Mouse (Mus musculus): ENCODE data around the gene Map2k7. TPM values are rescaled to one million over a fixed set of nuclear protein-coding genes. Genes with fewer than 3 reads are reported as not detected.
A peak's percentile ranks its signal among the peaks of the same experiment; 100 is the strongest.

The Map2k7 gene
- total and polyA plus RNA-seq, 3 experiments: 25.8 to 115 TPM; not detected in 1

GRCm38 (mm10) chr8:4269609-4270008, 31.1 kb downstream of the Map2k7 start:
- no peak for TF ChIP-seq NRF1 (IDR thresholded peaks at IDR 0.05; ENCODE audit: insufficient read depth, low read depth, low read length, poor library complexity, severe bottlenecking)
- TF ChIP-seq MYB (IDR thresholded peaks at IDR 0.05; ENCODE audit: low read depth, low read length): no peak
- TF ChIP-seq JUND (IDR thresholded peaks at IDR 0.05; ENCODE audit: low read depth, low read length): no peak
- no peak for TF ChIP-seq ZKSCAN1 (IDR thresholded peaks at IDR 0.05; ENCODE audit: low read depth, low read length)
- no peak for TF ChIP-seq SIN3A (IDR thresholded peaks at IDR 0.05; ENCODE audit: low read length)
- no peak for TF ChIP-seq BHLHE40 (IDR thresholded peaks at IDR 0.05; ENCODE audit: borderline replicate concordance, low read depth, low read length)
- no peak for TF ChIP-seq CHD2 (IDR thresholded peaks at IDR 0.05; ENCODE audit: low read length)
- TF ChIP-seq POLR2AphosphoS5 (IDR thresholded peaks at IDR 0.05; ENCODE audit: borderline replicate concordance, low read depth, low read length): no peak
- no peak for TF ChIP-seq MYC (IDR thresholded peaks at IDR 0.05; ENCODE audit: low read depth, low read length)
- TF ChIP-seq HCFC1 (IDR thresholded peaks at IDR 0.05; ENCODE audit: low read depth, low read length): no peak
- TF ChIP-seq NELFE (IDR thresholded peaks at IDR 0.05; ENCODE audit: low read depth, low read length): no peak
- no peak for TF ChIP-seq SMC3 (IDR thresholded peaks at IDR 0.05; ENCODE audit: low read depth, low read length)
- TF ChIP-seq TAL1 (IDR thresholded peaks at IDR 0.05; ENCODE audit: low read length): no peak
- no peak for TF ChIP-seq ELF1 (IDR thresholded peaks at IDR 0.05; ENCODE audit: low read depth, low read length)
- no peaks in the 10 kb centered on the region for H3K9me3 ChIP-seq (replicated peaks; ENCODE audit: insufficient read depth, low read length)
- H3K4me1 ChIP-seq (ENCODE audit: control insufficient read depth in 1 of 2, insufficient read depth in 2 of 2, low read length in 2 of 2): peaks cover 0 to 4% of the 10 kb centered on the region in 2 experiments; a peak in 1 of 4 replicates
- no peak overlapping the region for H3K9ac ChIP-seq (ENCODE audit: control insufficient read depth, low read depth, low read length, poor library complexity, severe bottlenecking)
- no peak overlapping the region for H3K4me3 ChIP-seq (ENCODE audit: control insufficient read depth in 1 of 2, insufficient read depth in 1 of 2, low read depth in 2 of 2, low read length in 2 of 2)
- no peak overlapping the region for H3K27ac ChIP-seq (ENCODE audit: control insufficient read depth, low read depth, low read length)
- no peaks in the 10 kb centered on the region for H3K27me3 ChIP-seq (ENCODE audit: control insufficient read depth in 1 of 2, insufficient read depth in 2 of 2, low read length in 2 of 2)
- peaks cover 6 to 24% of the 10 kb centered on the region in 2 experiments for H3K36me3 ChIP-seq (ENCODE audit: control insufficient read depth in 1 of 2, insufficient read depth in 2 of 2, low read length in 2 of 2)
- DNase-seq (ENCODE audit: low read depth, low spot score): no peak
- H3K79me2 ChIP-seq (ENCODE audit: control insufficient read depth, insufficient read depth, low read length, poor library complexity): peaks cover 3% of the 10 kb centered on the region

GRCm38 (mm10) chr8:4275275-4276110, 37.0 kb downstream of the Map2k7 start, which contains the start of gene Timm44:
TSS of gene Timm44 (minus strand) at chr8:4275913.
- Histone ChIP-seq H3K9ac (ENCODE audit: control insufficient read depth, low read depth, low read length, poor library complexity, severe bottlenecking) (peak within 1 kb of the TSS; percentile 92), H3K79me2 (ENCODE audit: control insufficient read depth, insufficient read depth, low read length, poor library complexity) (peaks cover 15% of the 10 kb centered on the region), H3K27ac (ENCODE audit: control insufficient read depth, low read depth, low read length) (peak within 1 kb of the TSS; percentile 69), H3K27me3 (ENCODE audit: control insufficient read depth in 1 of 2, insufficient read depth in 2 of 2, low read length in 2 of 2) (no peaks in the 10 kb centered on the region), H3K9me3 (replicated peaks; ENCODE audit: insufficient read depth, low read length) (no peaks in the 10 kb centered on the region), H3K4me3 (ENCODE audit: control insufficient read depth in 1 of 2, insufficient read depth in 1 of 2, low read depth in 2 of 2, low read length in 2 of 2) (peak within 1 kb of the TSS; percentile 53 to 91), H3K4me1 (ENCODE audit: control insufficient read depth in 1 of 2, insufficient read depth in 2 of 2, low read length in 2 of 2) (peaks cover 2 to 10% of the 10 kb centered on the region in 2 experiments; a peak in 3 of 4 replicates), H3K36me3 (ENCODE audit: control insufficient read depth in 1 of 2, insufficient read depth in 2 of 2, low read length in 2 of 2) (peaks cover 8 to 9% of the 10 kb centered on the region in 2 experiments)
- peak; percentile 97 for DNase-seq (ENCODE audit: low read depth, low spot score)
- no peak for TF ChIP-seq ETS1 (IDR thresholded peaks at IDR 0.05; ENCODE audit: low read depth, low read length)
- peak; percentile 53; the same call in 1 of the 2 replicates for TF ChIP-seq NRF1 (IDR thresholded peaks at IDR 0.05; ENCODE audit: insufficient read depth, low read depth, low read length, poor library complexity, severe bottlenecking)
- peak; percentile 97 for TF ChIP-seq MAZ (IDR thresholded peaks at IDR 0.05; ENCODE audit: low read depth, low read length)
- 0 out of 4 replicates have a peak, but pooled peaks of 1 of the 2 experiments have one; percentile 9 for TF ChIP-seq USF2 (IDR thresholded peaks at IDR 0.05; ENCODE audit: borderline replicate concordance in 1 of 2, insufficient read depth in 1 of 2, low read depth in 1 of 2, low read length in 2 of 2)
- no peak for TF ChIP-seq RAD21 (IDR thresholded peaks at IDR 0.05; ENCODE audit: low read depth, low read length)
- TF ChIP-seq HCFC1 (IDR thresholded peaks at IDR 0.05; ENCODE audit: low read depth, low read length): peak; percentile 96
- no peak for TF ChIP-seq MEF2A (IDR thresholded peaks at IDR 0.05; ENCODE audit: extremely low read depth, insufficient replicate concordance, low read depth, low read length, poor library complexity, severe bottlenecking)
- TF ChIP-seq SIN3A (IDR thresholded peaks at IDR 0.05; ENCODE audit: low read length): peak; percentile 93
- TF ChIP-seq MAX (IDR thresholded peaks at IDR 0.05; ENCODE audit: low read length): peak; percentile 28
- TF ChIP-seq POLR2A (IDR thresholded peaks at IDR 0.05; ENCODE audit: control insufficient read depth in 1 of 2, insufficient read depth in 1 of 2, low read depth in 1 of 2, low read length in 2 of 2, poor library complexity in 1 of 2): peak; percentile 86 to 91
- peak; percentile 32; the same call in 1 of the 2 replicates for TF ChIP-seq MYC (IDR thresholded peaks at IDR 0.05; ENCODE audit: low read depth, low read length)
- TF ChIP-seq ZMIZ1 (IDR thresholded peaks at IDR 0.05; ENCODE audit: low read depth, low read length): peak; percentile 62; the same call in 1 of the 2 replicates
- TF ChIP-seq MAFK (IDR thresholded peaks at IDR 0.05; ENCODE audit: borderline replicate concordance, low read depth, low read length): no peak
- TF ChIP-seq POLR2AphosphoS2 (IDR thresholded peaks at IDR 0.05; ENCODE audit: low read length): peak; percentile 72; the same call in 1 of the 2 replicates
- TF ChIP-seq JUND (IDR thresholded peaks at IDR 0.05; ENCODE audit: low read depth, low read length): no peak
- peak; percentile 90 for TF ChIP-seq USF1 (IDR thresholded peaks at IDR 0.05; ENCODE audit: low read depth, low read length)
- TF ChIP-seq CTCF (IDR thresholded peaks at IDR 0.05 in 2 of 3, conservative IDR thresholded peaks at IDR 0.05 in 1 of 3; ENCODE audit: control insufficient read depth in 1 of 3, insufficient read depth in 1 of 3, low read depth in 2 of 3, low read length in 3 of 3, poor library complexity in 1 of 3, severe bottlenecking in 1 of 3): no peak
- peak; percentile 90 for TF ChIP-seq MXI1 (IDR thresholded peaks at IDR 0.05; ENCODE audit: low read depth, low read length)
- no peak for TF ChIP-seq ZNF384 (IDR thresholded peaks at IDR 0.05; ENCODE audit: low read depth, low read length)
- peak; percentile 82 for TF ChIP-seq TBP (IDR thresholded peaks at IDR 0.05; ENCODE audit: low read depth, low read length)
